Comparison of ENCODE assay signal across 24 mouse cellular contexts in the genomic region with DNA sequence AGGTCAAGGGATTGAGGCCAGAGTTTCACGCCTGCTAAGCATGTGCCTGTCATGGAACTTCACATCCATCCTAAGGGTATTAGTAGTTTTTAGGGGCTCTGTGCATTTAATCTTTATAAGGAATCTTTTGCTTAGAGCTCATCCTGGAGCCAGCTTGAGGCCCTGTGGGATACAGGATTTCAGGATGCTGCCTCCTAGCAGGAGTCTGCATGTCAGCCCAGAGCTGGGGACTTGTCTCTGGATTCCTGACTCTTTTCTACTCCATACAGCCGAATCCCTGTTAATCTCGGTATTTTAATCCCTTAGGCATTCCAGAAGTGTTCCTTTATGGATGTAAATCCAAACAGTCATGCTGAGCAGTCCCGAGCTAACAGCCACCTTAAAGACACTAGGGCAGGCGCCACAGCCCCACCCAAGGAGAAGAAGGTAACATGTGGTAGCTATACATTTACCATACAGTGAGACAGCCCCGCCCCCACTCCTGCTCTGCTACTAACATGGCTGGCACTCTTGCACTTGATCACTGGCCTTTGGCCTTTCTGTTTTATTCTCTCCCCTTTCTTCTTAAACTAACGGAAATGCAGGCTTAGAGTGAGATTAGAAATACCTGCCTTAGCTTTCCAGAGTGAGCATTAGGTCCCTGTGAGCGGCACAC.
DNase-seq lines count a peak whose midpoint lies in the region; ATAC-seq lines count a peak whose summit lies in the region.
"Had no signal": no experiment of that assay in that cellular context is flagged by ENCODE, and none has a peak within 500 bp of the region (broad histone marks: within the 10 kb centered on the region; RNA-seq: fewer than 3 reads in every experiment).

No protein-coding gene starts in this region.

- no peak overlapping the region for H3K4me3 ChIP-seq in midbrain, embryonic 16.5 days (ENCODE audit: low read depth, low read length)
- H3K4me3 ChIP-seq in midbrain, embryonic 15.5 days: no peak overlapping the region
- H3K4me3 ChIP-seq in kidney, embryonic 15.5 days (replicated peaks): no peak overlapping the region
- H3K4me3 ChIP-seq: embryonic facial prominence, embryonic 15.5 days; erythroblast, embryonic 14.5 days; forebrain, embryonic 10.5 days; forebrain, embryonic 15.5 days; heart, embryonic 10.5 days; hindbrain, embryonic 13.5 days had no signal

- H3K27ac ChIP-seq in midbrain, embryonic 16.5 days (ENCODE audit: low read length): no peak overlapping the region
- H3K27ac ChIP-seq in midbrain, embryonic 15.5 days: no peak overlapping the region
- H3K27ac ChIP-seq in kidney, embryonic 15.5 days: no peak overlapping the region
- H3K27ac ChIP-seq: embryonic facial prominence, embryonic 15.5 days; forebrain, embryonic 10.5 days; forebrain, embryonic 15.5 days; heart, embryonic 10.5 days; hindbrain, embryonic 13.5 days had no signal

- H3K27me3 ChIP-seq in midbrain, embryonic 16.5 days (ENCODE audit: control insufficient read depth, insufficient read depth, low read depth, low read length): no peaks in the 10 kb centered on the region
- H3K27me3 ChIP-seq in midbrain, embryonic 15.5 days (replicated peaks): no peaks in the 10 kb centered on the region
- no peaks in the 10 kb centered on the region for H3K27me3 ChIP-seq in kidney, embryonic 15.5 days
- H3K27me3 ChIP-seq: embryonic facial prominence, embryonic 15.5 days; forebrain, embryonic 15.5 days; hindbrain, embryonic 13.5 days had no signal

- no peak overlapping the region for H3K9ac ChIP-seq in midbrain, embryonic 16.5 days (ENCODE audit: low read depth, low read length)
- no peak overlapping the region for H3K9ac ChIP-seq in midbrain, embryonic 15.5 days
- H3K9ac ChIP-seq in kidney, embryonic 15.5 days: no peak overlapping the region
- H3K9ac ChIP-seq: embryonic facial prominence, embryonic 15.5 days; forebrain, embryonic 15.5 days; hindbrain, embryonic 13.5 days had no signal

- peak; percentile 12 for DNase-seq in cerebellum, adult 11 months
- DNase-seq in cerebellum, postnatal 10 days: peak; percentile 28 to 31
- peak; percentile 53 for DNase-seq in yolk sac, embryonic 10.5 days (ENCODE audit: low spot score)
- no peak for DNase-seq in left cerebral cortex, adult 8-10 months (ENCODE audit: low spot score in 2 of 2)
- DNase-seq: adrenal gland, adult 8-10 months; adrenal gland, postnatal 36 days; B cell, adult 2 months; embryo, embryonic 11 days; gastrocnemius, postnatal 36 days; heart, adult 18-20 months; heart, postnatal 10 days; kidney, adult 8-10 months had no signal

- no peaks in the 10 kb centered on the region for H3K4me1 ChIP-seq in midbrain, embryonic 16.5 days (ENCODE audit: control insufficient read depth, insufficient read depth, low read length)
- H3K4me1 ChIP-seq in midbrain, embryonic 15.5 days: no peaks in the 10 kb centered on the region
- no peaks in the 10 kb centered on the region for H3K4me1 ChIP-seq in kidney, embryonic 15.5 days
- H3K4me1 ChIP-seq: embryonic facial prominence, embryonic 15.5 days; forebrain, embryonic 10.5 days; forebrain, embryonic 15.5 days; heart, embryonic 10.5 days; hindbrain, embryonic 13.5 days had no signal

- no peak for ATAC-seq in cerebellum, adult (ENCODE audit: insufficient number of reproducible peaks, low FRiP score, low TSS enrichment)
- 0 out of 2 replicates have a peak, but pooled peaks have one; percentile 32 for ATAC-seq in midbrain, embryonic 16.5 days
- no peak for ATAC-seq in midbrain, embryonic 15.5 days (replicated peaks)
- ATAC-seq in kidney, embryonic 15.5 days (replicated peaks; ENCODE audit: low FRiP score): no peak
- ATAC-seq: activated CD4-positive, CD25-positive, alpha-beta regulatory T cell, adult 4 months; forebrain, embryonic 15.5 days; intestine, embryonic 16.5 days had no signal

- H3K36me3 ChIP-seq in midbrain, embryonic 16.5 days (ENCODE audit: control insufficient read depth, insufficient read depth, low read length): no peaks in the 10 kb centered on the region
- no peaks in the 10 kb centered on the region for H3K36me3 ChIP-seq in midbrain, embryonic 15.5 days (replicated peaks)
- peaks cover 96% of the 10 kb centered on the region for H3K36me3 ChIP-seq in kidney, embryonic 15.5 days
- H3K36me3 ChIP-seq: forebrain, embryonic 15.5 days; hindbrain, embryonic 13.5 days had no signal

- H3K9me3 ChIP-seq in midbrain, embryonic 16.5 days (replicated peaks; ENCODE audit: control insufficient read depth, low read length, poor library complexity, severe bottlenecking): no peaks in the 10 kb centered on the region
- no peaks in the 10 kb centered on the region for H3K9me3 ChIP-seq in midbrain, embryonic 15.5 days
- no peaks in the 10 kb centered on the region for H3K9me3 ChIP-seq in kidney, embryonic 15.5 days (replicated peaks)
- H3K9me3 ChIP-seq: embryonic facial prominence, embryonic 15.5 days; forebrain, embryonic 10.5 days; forebrain, embryonic 15.5 days; heart, embryonic 10.5 days; hindbrain, embryonic 13.5 days had no signal

- 53% methylated on average over 8 of the region's 8 CpGs for WGBS in midbrain, embryonic 16.5 days
- 55% methylated on average over 8 of the region's 8 CpGs for WGBS in midbrain, embryonic 15.5 days
- WGBS in kidney, embryonic 15.5 days: 88% methylated on average over 8 of the region's 8 CpGs

- H3K4me2 ChIP-seq in midbrain, embryonic 16.5 days (ENCODE audit: low read length): no peak overlapping the region
- H3K4me2 ChIP-seq in midbrain, embryonic 15.5 days: no peak overlapping the region
- H3K4me2 ChIP-seq in kidney, embryonic 15.5 days: no peak overlapping the region
- H3K4me2 ChIP-seq: embryonic facial prominence, embryonic 15.5 days; forebrain, embryonic 15.5 days; hindbrain, embryonic 13.5 days had no signal

Comparison
In these comparisons a context has a peak if more than half of its experiments do, and no peak if none do; other contexts are left out.
1. DNase-seq: peak in cerebellum, adult 11 months (single experiment), cerebellum, postnatal 10 days (2 of 2) and yolk sac, embryonic 10.5 days (single experiment); none in left cerebral cortex, adult 8-10 months (0 of 2).